Mouse (Mus musculus): ENCODE data around the gene Sqor. TPM values are rescaled to one million over a fixed set of nuclear protein-coding genes. Genes with fewer than 3 reads are reported as not detected.
A peak's percentile ranks its signal among the peaks of the same experiment; 100 is the strongest.

Gene Sqor
- polyA plus RNA-seq, 1 experiment from 2014 or later = 40.1 TPM

- H3K36me3 ChIP-seq (ENCODE audit: control insufficient read depth, insufficient read depth, low read length) = no peaks in the 10 kb centered on the region
- no peak overlapping the region for H3K4me2 ChIP-seq (ENCODE audit: low read depth, low read length)
- 15% methylated on average over 7 of the region's 7 CpGs for WGBS
- no peaks in the 10 kb centered on the region for H3K27me3 ChIP-seq (replicated peaks; ENCODE audit: control insufficient read depth, insufficient read depth, low read length)
- H3K4me1 ChIP-seq (ENCODE audit: control insufficient read depth, insufficient read depth, low read length) = no peaks in the 10 kb centered on the region
- H3K4me3 ChIP-seq (ENCODE audit: low read length) = no peak overlapping the region
- no peak overlapping the region for H3K27ac ChIP-seq (ENCODE audit: low read length)
- ATAC-seq = peak; percentile 23; the same call in 1 of the 2 replicates
- H3K9me3 ChIP-seq (ENCODE audit: control insufficient read depth, low read length) = no peaks in the 10 kb centered on the region
- H3K9ac ChIP-seq (ENCODE audit: low read depth, low read length) = no peak overlapping the region
Observed at GRCm38 (mm10) chr2:122753739-122754343, 11.2 kb upstream of the Sqor start.

- no peak overlapping the region for H3K4me3 ChIP-seq (ENCODE audit: low read length)
- no peak overlapping the region for H3K4me2 ChIP-seq (ENCODE audit: low read depth, low read length)
- H3K27ac ChIP-seq (ENCODE audit: low read length) = no peak overlapping the region
- no peak for ATAC-seq
- H3K4me1 ChIP-seq (ENCODE audit: control insufficient read depth, insufficient read depth, low read length) = peaks cover 3% of the 10 kb centered on the region; the same call in 1 of the 2 replicates
- no peak overlapping the region for H3K9ac ChIP-seq (ENCODE audit: low read depth, low read length)
- no peaks in the 10 kb centered on the region for H3K36me3 ChIP-seq (ENCODE audit: control insufficient read depth, insufficient read depth, low read length)
- H3K27me3 ChIP-seq (replicated peaks; ENCODE audit: control insufficient read depth, insufficient read depth, low read length) = no peaks in the 10 kb centered on the region
- H3K9me3 ChIP-seq (ENCODE audit: control insufficient read depth, low read length) = no peaks in the 10 kb centered on the region
- WGBS = 91% methylated on average over 1 of the region's 1 CpGs
Observed at GRCm38 (mm10) chr2:122759791-122760190, 5.2 kb upstream of the Sqor start.

GRCm38 (mm10) chr2:122762991-122763390 is 2.0 kb upstream of the Sqor start:
- Histone ChIP-seq H3K27ac (ENCODE audit: low read length) (no peak overlapping the region), H3K36me3 (ENCODE audit: control insufficient read depth, insufficient read depth, low read length) (no peaks in the 10 kb centered on the region), H3K4me2 (ENCODE audit: low read depth, low read length) (no peak overlapping the region), H3K27me3 (replicated peaks; ENCODE audit: control insufficient read depth, insufficient read depth, low read length) (0 out of 2 replicates have a peak, but pooled peaks cover 2% of the 10 kb centered on the region), H3K9me3 (ENCODE audit: control insufficient read depth, low read length) (no peaks in the 10 kb centered on the region), H3K4me1 (ENCODE audit: control insufficient read depth, insufficient read depth, low read length) (peaks cover 6% of the 10 kb centered on the region; the same call in 1 of the 2 replicates), H3K9ac (ENCODE audit: low read depth, low read length) (no peak overlapping the region), H3K4me3 (ENCODE audit: low read length) (no peak overlapping the region)
- ATAC-seq = no peak
- WGBS = 53% methylated on average over 3 of the region's 3 CpGs

GRCm38 (mm10) chr2:122764526-122764925 is 511 bp upstream of the Sqor start:
- 52% methylated on average over 6 of the region's 6 CpGs for WGBS
- no peaks in the 10 kb centered on the region for H3K36me3 ChIP-seq (ENCODE audit: control insufficient read depth, insufficient read depth, low read length)
- H3K9me3 ChIP-seq (ENCODE audit: control insufficient read depth, low read length) = no peaks in the 10 kb centered on the region
- no peak for ATAC-seq
- H3K27ac ChIP-seq (ENCODE audit: low read length) = no peak overlapping the region
- peak overlapping the region; percentile 92 for H3K4me2 ChIP-seq (ENCODE audit: low read depth, low read length)
- no peak overlapping the region; the same call in 1 of the 2 replicates for H3K4me3 ChIP-seq (ENCODE audit: low read length)
- H3K27me3 ChIP-seq (replicated peaks; ENCODE audit: control insufficient read depth, insufficient read depth, low read length) = 0 out of 2 replicates have a peak, but pooled peaks cover 2% of the 10 kb centered on the region
- H3K4me1 ChIP-seq (ENCODE audit: control insufficient read depth, insufficient read depth, low read length) = peaks cover 6% of the 10 kb centered on the region; the same call in 1 of the 2 replicates
- H3K9ac ChIP-seq (ENCODE audit: low read depth, low read length) = 0 out of 2 replicates have a peak overlapping the region, but pooled peaks have one; percentile 76

- Histone ChIP-seq H3K4me1 (ENCODE audit: control insufficient read depth, insufficient read depth, low read length) (peaks cover 4% of the 10 kb centered on the region; the same call in 1 of the 2 replicates), H3K36me3 (ENCODE audit: control insufficient read depth, insufficient read depth, low read length) (no peaks in the 10 kb centered on the region), H3K4me2 (ENCODE audit: low read depth, low read length) (peak overlapping the region; percentile 92), H3K27me3 (replicated peaks; ENCODE audit: control insufficient read depth, insufficient read depth, low read length) (0 out of 2 replicates have a peak, but pooled peaks cover 2% of the 10 kb centered on the region), H3K4me3 (ENCODE audit: low read length) (peak overlapping the region; percentile 64), H3K27ac (ENCODE audit: low read length) (peak overlapping the region; percentile 51; the same call in 1 of the 2 replicates), H3K9me3 (ENCODE audit: control insufficient read depth, low read length) (no peaks in the 10 kb centered on the region), H3K9ac (ENCODE audit: low read depth, low read length) (peak overlapping the region; percentile 76)
- 28% methylated on average over 3 of the region's 3 CpGs for WGBS
- ATAC-seq = peak; percentile 48
Observed at GRCm38 (mm10) chr2:122765794-122766145, 733 bp downstream of the Sqor start.

GRCm38 (mm10) chr2:122771002-122771401 is 6.0 kb downstream of the Sqor start:
- Histone ChIP-seq H3K4me2 (ENCODE audit: low read depth, low read length) (no peak overlapping the region), H3K27ac (ENCODE audit: low read length) (no peak overlapping the region), H3K4me3 (ENCODE audit: low read length) (no peak overlapping the region), H3K36me3 (ENCODE audit: control insufficient read depth, insufficient read depth, low read length) (no peaks in the 10 kb centered on the region), H3K4me1 (ENCODE audit: control insufficient read depth, insufficient read depth, low read length) (no peaks in the 10 kb centered on the region), H3K27me3 (replicated peaks; ENCODE audit: control insufficient read depth, insufficient read depth, low read length) (0 out of 2 replicates have a peak, but pooled peaks cover 2% of the 10 kb centered on the region), H3K9me3 (ENCODE audit: control insufficient read depth, low read length) (no peaks in the 10 kb centered on the region), H3K9ac (ENCODE audit: low read depth, low read length) (no peak overlapping the region)
- WGBS = 73% methylated on average over 2 of the region's 2 CpGs
- ATAC-seq = no peak

- Histone ChIP-seq H3K4me2 (ENCODE audit: low read depth, low read length) (no peak overlapping the region), H3K9me3 (ENCODE audit: control insufficient read depth, low read length) (no peaks in the 10 kb centered on the region), H3K27ac (ENCODE audit: low read length) (no peak overlapping the region), H3K4me3 (ENCODE audit: low read length) (no peak overlapping the region), H3K36me3 (ENCODE audit: control insufficient read depth, insufficient read depth, low read length) (no peaks in the 10 kb centered on the region), H3K27me3 (replicated peaks; ENCODE audit: control insufficient read depth, insufficient read depth, low read length) (no peaks in the 10 kb centered on the region), H3K9ac (ENCODE audit: low read depth, low read length) (no peak overlapping the region), H3K4me1 (ENCODE audit: control insufficient read depth, insufficient read depth, low read length) (no peaks in the 10 kb centered on the region)
- 76% methylated on average over 1 of the region's 1 CpGs for WGBS
- peak; percentile 57 for ATAC-seq
Observed at GRCm38 (mm10) chr2:122772899-122773298, 7.9 kb downstream of the Sqor start.

GRCm38 (mm10) chr2:122775491-122775890 is 10.5 kb downstream of the Sqor start:
- Histone ChIP-seq H3K9ac (ENCODE audit: low read depth, low read length) (no peak overlapping the region), H3K4me2 (ENCODE audit: low read depth, low read length) (no peak overlapping the region), H3K36me3 (ENCODE audit: control insufficient read depth, insufficient read depth, low read length) (no peaks in the 10 kb centered on the region), H3K4me1 (ENCODE audit: control insufficient read depth, insufficient read depth, low read length) (peaks cover 6% of the 10 kb centered on the region; the same call in 1 of the 2 replicates), H3K27me3 (replicated peaks; ENCODE audit: control insufficient read depth, insufficient read depth, low read length) (no peaks in the 10 kb centered on the region), H3K27ac (ENCODE audit: low read length) (no peak overlapping the region), H3K9me3 (ENCODE audit: control insufficient read depth, low read length) (no peaks in the 10 kb centered on the region), H3K4me3 (ENCODE audit: low read length) (no peak overlapping the region)
- no peak for ATAC-seq
- 58% methylated on average over 1 of the region's 1 CpGs for WGBS

- H3K4me3 ChIP-seq (ENCODE audit: low read length) = no peak overlapping the region
- H3K9me3 ChIP-seq (ENCODE audit: control insufficient read depth, low read length) = no peaks in the 10 kb centered on the region
- H3K36me3 ChIP-seq (ENCODE audit: control insufficient read depth, insufficient read depth, low read length) = no peaks in the 10 kb centered on the region
- no peak overlapping the region for H3K4me2 ChIP-seq (ENCODE audit: low read depth, low read length)
- no peak overlapping the region for H3K9ac ChIP-seq (ENCODE audit: low read depth, low read length)
- no peak overlapping the region for H3K27ac ChIP-seq (ENCODE audit: low read length)
- ATAC-seq = no peak
- 69% methylated on average over 2 of the region's 2 CpGs for WGBS
- H3K4me1 ChIP-seq (ENCODE audit: control insufficient read depth, insufficient read depth, low read length) = peaks cover 6% of the 10 kb centered on the region; the same call in 1 of the 2 replicates
- no peaks in the 10 kb centered on the region for H3K27me3 ChIP-seq (replicated peaks; ENCODE audit: control insufficient read depth, insufficient read depth, low read length)
Observed at GRCm38 (mm10) chr2:122776823-122777222, 11.8 kb downstream of the Sqor start.
